Mouse (Mus musculus) urinary bladder, postnatal 36 days (tissue): Measurements from ENCODE around the gene Unk.

Experiments used
- DNase-seq, 2 experiments: peaks; one replicate each; pipeline ENCODE4 v3.0.0; 2022; ENCODE audit warnings: low spot score in 2 of 2, mixed read lengths in 1 of 2

Unk gene

DNA sequence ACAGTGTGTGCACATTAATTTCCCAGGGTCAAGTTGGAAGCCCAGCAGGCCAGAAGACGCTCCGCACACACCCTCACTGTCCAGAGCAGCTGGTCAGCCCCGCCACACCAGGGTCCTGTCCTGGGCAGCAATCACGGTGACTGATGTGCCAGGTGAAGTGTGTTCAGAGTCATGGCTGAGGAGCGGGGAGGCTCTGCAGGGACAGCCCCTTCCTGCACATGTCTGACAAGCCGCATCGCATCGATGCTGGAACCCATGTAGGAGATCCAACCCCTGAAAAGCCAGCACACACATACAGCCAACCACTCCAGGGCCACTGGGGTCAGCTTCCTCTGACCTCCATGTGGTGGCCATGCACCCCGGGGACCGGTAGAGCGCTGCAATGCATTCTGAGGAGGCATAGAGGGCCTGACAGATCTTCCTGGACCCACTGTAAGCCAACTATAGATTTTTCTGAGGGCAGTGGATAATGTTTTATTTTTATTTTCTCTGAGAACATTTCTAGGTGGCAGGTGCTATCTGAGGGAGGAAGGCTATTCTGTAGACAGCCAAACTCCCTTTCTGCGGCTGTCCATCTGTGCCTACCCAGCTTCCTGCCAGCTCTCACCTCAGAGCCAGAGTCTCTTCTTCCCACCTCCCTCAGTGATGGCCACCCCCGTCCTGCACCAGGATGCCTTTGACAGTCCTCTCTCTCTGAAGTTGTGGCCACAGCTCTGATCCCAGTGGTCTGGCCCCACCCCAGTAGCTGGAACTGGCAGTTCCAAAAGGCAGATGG lies 31.7 kb downstream of the Unk start:
- DNase-seq, result no peak

DNA sequence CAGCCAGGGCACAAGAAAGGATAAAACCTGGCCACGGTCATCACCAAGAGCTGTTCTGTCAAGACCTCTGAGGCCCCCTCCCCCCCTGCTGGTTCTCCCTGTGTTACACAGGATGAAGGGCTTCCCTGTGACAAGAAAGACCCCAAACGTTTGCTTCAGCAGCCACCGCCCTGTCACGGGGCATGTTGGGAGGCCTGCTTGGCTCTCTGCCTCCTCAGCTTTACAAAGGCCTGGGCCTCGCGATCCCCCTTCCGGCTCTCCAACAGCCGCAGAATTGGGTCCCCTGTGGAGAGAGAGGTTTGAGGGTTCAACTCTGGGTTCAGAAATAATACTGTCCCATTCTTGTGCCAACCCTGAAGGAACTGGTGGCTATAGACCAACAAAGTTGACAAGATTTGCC lies 32.4 kb downstream of the Unk start:
- no peak for DNase-seq

DNA sequence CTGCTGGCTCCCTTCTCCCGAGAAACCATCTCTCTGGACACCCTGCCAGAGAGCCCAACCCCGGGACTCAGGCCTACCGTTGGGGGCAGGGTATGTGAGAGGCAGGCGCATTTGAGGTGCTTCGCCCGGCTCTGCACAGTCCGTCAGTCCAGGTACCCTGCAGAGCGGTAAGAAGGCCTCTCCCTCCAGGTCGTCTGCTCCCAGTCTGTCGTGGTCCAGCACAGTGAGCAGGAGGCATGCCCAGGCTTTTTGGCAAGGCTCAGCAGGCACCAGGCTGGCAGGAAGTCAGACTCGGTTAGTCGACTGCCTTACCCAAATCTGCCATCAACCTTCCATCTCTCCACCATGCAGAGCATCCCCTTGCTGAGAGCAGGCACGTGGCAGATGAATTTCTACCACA lies 33.4 kb downstream of the Unk start:
- DNase-seq, result no peak

DNA sequence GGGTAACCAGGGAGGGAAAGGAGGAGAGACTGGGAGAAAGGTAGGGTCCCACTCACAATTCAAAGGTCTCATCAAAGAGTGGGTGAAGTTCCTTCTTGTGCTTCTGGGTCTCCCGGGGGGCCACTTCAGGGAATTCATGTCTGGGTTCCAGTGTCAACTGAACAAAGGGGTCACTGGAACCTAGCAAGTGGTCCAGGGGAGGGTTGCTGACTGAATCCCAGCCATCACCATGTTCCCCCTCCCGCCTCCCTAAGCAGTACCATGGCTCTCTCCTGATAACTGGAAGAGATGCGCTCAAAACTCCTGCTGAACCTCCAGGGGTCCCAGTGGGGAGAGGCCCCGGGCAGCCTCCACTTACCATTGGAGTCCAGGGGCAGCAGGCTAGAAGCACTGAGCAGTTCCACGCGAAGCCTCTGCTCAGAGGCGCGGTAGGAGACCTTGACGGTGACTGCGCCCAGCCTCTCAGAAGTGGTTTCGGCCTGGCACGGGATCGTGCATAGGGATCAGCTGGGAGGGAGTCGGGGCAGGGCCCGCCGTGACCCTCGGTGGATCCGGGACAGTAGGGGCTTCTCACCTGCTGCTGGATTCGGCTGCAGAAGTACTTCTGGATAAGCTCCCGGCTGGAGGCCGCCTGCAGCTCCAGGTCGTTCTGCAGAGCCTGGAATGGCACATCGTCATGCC lies 34.2 kb downstream of the Unk start:
- DNase-seq, result no peak

DNA sequence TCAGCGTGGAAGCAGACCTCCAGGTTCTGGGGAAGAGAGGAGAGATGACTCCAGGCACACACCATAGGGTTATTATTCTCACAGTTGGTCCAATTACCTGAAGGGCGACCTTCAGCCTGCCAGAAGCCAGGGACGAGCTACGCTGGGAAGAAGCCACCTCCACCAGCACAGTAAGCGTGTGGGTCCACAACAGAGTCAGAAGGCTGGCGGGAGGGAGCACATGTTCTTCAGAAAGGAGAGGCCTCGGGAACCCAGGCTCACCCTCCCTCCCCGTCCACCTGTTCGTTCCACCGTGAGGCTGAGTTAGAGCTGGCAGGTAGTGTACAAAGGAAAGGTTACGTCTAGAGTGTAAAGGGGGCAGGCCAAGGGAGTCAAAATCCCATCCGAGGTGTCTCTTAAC lies 35.2 kb downstream of the Unk start:
- no peak for DNase-seq

DNA sequence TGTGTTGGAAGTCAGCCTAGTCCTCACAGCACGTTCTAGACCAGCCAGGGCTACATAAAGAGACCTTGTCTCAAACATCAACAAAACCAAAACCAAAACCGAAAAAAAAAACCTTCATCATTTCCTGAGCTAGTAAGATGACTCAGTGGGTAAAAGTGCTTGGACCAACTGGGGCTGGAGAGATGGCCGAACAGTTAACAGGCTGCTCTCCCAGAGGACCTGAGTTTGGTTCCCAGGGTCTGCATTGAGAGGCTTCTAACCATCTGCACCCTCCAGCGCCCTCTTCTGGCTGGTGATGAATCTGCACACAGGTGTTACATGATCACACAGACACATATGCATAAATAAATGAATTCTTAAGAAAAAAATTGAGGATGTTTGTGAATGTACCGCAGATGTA lies 41.4 kb downstream of the Unk start:
- DNase-seq, result no peak

DNA sequence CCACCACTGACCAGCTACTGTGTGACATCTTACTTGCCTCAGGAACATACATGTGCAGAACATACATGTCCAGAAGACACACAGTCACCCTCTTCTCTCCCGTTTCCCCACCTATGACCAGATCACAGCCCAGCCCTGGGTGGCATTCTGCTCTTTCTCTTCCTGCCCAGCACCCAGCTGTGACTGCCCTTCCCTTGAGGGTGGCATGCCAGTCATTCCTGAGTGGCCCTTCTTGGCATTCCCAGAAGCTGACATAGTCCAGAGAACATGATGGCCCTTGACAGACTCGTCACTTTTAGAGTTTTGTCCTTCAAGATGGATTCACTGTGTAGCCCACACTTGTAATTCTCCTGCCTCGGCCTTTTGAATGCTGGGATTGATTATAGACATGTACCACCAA lies 42.5 kb downstream of the Unk start:
- DNase-seq, result no peak

DNA sequence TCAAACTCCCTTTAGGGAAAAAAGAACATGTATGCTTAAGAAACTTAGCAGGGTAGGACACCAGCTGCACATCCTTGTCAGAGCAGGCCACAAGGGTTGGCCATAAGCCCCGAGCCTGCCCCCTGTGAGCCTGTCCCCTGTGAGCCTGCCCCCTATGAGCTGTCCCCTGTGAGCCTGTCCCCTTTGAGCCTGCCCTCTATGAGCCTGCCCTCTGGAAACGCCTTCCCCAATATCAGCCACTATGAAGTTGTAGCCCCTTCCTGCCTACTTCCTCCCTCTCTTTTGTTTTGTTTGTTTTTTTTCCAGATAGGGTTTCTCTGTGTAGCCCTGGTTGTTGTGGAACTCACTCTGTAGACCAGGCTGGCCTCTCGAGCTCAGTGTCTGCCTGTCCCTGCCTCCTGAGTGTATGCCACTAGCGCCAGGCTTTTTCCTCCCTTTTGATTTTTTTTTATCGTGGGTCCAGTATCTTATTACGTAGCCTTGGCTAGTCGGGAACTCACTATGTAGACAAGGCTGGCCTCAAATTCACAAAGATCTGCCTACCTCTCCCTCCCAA lies 44.4 kb downstream of the Unk start:
- no peak for DNase-seq

DNA sequence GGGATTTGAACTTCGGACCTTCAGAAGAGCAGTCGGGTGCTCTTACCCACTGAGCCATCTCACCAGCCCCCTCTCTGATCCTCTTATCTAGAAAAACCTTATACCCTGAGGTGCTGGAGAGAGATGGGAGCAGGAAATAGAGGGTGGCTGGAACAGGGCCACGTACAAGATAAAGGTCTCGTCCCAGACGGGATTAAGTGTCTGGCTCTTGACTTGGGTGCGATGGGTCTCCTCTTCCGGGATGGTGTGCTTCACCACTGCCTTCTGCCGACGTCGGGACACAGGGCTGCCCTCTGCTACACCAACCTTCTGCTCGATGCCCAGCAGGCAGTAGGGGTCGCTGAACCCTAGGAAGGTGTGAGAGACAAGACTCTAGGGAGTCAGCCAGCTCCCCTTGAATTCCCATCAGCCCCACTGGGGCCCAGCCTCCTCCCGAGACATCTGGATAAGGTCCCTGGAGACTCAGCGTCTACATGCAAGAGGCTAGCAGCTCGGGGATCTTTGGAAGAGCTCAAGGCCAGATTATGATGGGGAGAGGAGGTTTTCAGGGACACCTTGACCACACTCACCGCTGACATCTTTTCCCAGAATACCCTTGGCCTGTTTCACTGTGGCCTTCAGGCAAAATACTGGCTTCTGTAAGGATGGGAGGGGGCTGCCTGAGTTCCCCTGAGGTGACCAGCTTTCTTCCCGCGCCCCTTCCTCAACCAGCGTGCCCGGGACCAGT lies 45.6 kb downstream of the Unk start:
- no peak for DNase-seq

DNA sequence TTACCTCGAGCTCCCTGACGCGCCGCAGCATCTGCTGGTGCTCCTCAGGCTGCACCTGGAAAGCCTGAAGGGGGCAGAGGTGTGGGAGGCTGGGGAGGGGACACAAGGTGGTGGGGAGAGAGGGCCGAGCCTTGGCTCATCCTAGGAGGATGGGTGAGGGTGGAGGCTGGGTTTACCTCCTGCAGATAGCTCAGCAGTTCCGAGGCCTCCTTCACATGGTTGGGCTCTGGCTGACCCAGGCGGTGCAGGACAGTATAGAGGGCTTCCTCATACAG lies 46.1 kb downstream of the Unk start:
- DNase-seq, result no peak

DNA sequence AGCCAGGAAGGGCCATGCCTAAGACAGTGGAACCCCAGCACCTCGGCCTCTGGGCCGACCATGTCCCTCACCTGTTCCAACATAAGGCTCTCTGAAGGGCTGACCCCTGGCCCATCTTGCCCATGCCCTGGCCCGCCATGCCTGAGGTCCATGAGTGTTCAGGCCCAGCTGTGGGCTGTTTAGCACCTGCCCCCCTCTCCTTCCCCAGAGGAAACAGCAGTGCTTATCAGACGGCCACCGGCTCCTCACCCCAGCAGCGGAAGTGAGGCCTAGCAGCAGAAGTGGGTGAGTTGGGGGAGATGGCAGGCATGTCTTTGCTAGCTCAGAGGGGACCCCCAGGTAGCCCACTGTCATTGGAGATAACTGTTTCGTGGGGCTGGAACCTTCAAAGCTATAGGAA lies 46.7 kb downstream of the Unk start:
- DNase-seq, result no peak

DNA sequence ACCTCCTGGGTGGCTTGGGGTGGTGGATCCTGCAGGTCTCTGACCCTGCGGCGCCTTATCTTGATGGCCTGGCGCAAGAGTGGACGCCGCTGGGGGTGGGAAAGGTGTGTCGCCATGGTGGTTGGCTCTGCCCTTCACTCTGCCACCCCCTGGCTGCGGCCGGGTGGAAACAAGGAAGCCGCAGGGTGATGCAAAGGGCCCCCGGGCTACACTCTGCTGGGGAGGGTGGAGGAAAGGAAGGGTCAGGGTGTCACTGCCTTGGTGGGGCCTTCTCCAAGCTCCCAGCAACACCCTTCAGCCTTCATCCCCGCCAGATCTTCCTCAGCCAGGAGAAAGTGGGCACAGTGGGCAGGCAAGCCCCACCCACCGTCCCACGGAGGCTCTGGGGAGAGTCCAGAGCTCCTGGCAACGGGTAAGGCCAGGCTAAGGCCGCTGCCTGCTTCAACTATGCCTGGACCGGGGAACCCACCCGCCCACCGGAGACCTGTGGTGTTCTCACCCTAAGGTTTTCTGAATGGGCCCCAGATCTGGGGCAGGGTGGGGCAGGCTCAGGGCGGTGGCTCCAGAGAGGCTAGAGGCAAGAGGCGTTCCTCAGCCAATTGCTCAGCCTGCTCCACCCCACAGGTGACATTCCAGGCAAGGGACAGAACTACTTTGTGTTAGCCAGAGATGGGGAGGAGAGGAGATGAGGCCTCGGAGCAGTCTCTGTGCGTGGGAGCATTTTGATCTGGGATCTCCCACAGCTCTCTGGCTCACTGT lies 47.5 kb downstream of the Unk start, which contains the start of gene Unc13d:
Gene Unc13d, minus strand, starts transcription at position 516 of the 759 bp plus-strand sequence.
- DNase-seq, result peak; percentile 40 to 60

DNA sequence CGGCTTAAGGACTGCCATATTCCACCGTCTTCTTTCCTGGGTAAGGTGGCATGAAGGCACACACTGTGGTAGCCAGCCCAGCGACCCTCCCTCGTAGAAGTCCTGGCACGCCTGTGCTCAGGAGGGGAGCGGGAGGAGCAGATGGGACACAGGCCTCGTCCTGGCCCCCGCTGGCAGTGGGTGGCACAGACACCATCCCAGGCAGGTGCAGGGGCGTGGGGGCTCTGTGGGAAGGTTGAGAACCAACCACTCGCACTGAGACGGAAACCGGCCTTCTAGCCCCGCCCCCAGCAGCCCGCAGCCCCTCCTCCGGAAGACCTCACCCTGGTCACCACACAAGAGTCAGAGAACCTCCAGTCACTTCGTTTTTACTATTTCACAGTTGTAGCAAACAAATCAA lies 48.1 kb downstream of the Unk start:
- peak in 1 of 2 experiments; percentile 66 for DNase-seq

DNA sequence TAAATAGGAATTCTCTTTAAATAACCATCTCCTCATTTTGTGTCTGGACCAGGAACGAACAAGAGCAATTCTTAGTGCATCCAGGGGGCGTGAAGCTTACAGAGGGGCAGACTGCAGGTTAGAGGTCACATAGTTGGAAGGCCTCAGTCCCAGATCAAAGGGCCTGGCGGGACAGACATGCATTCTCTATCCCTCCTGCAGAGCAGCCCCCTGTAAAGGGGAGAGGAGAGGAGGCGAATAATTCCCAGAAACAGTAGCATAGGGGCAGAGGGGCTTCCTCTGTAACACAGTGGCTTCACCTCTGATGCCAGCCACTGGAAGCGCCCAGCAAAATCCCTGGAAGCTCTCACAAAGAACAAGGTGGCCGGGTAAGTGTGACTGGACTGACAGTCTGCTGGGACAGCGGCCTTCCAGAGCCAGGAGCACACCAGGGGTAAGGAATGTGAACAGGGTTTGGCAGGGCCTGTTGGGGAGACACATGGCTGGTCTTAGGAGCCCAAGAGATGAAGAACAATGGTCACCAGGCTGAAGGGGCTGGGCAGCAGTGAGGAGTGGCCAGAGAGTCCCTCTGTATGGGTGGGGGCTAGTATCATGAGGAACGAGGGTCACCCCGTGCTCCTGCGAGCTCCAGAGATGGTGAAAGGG lies 48.7 kb downstream of the Unk start:
- DNase-seq, result no peak

DNA sequence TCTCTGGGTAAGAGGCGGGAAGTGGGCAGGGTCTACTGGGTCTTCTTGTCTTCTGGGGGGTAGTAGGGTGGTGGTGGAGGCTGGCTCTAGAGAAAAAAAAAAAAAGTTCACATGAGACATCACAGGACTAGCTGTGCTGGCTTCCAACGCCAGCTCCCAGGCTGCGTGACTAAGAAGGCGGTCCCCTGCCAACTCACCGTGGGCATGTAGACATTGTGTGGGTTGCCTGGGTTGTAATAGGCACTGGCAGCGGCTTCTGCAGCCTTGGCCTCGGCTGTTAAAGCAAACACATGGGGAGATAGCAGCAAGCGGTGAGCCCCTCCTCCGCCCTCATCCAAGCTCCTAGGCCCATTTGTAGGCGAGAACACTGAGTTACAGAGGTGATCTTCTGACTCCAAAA lies 49.4 kb downstream of the Unk start:
- DNase-seq, result no peak

DNA sequence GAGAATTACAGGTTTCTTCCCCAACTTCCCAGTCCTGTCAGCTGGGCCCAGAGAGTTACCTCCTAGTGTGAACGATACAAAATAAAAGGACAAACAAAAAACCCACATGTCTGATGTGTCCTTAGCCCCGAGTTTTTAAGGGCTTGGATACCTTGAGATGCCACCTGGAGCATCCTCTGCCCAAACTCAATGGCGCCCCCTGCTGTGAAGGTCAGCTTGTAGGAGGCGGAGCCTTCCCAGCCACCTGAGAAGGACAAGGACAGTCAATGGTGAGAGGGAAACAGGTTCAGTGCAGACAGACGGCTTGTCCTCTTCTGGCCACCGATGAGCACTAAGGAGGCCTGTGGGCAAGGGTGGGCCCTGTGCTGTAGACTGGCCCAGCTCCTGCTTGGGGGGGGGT lies 51.0 kb downstream of the Unk start:
- peak in 1 of 2 experiments; percentile 48 for DNase-seq

DNA sequence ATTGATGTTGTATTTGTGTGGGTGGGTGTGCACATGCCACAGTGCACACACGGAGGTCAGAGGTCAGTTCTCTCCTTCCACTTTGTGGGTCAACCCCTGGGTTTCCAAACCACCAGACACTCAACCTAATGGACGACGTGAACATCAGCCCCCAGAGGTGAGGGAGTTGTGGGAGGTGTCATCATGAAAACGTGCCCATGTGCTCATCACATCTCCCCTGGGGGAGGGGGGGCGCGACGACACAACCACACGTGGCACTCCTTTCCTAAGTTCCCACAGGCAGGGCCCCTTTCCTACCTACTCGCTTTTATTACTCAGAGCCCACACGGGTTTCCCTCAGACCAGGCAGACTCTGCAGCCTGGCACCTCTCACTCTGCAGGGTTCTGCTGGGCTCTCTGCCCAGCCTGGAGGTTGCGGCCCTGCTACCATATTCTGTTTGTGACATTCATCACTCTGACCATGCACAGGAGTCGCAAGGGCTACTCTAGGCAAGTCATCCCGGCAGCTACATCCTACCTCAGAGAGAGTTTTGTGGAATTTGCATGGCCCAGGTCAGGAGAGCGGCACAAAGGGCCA lies 53.1 kb downstream of the Unk start:
- no peak for DNase-seq

DNA sequence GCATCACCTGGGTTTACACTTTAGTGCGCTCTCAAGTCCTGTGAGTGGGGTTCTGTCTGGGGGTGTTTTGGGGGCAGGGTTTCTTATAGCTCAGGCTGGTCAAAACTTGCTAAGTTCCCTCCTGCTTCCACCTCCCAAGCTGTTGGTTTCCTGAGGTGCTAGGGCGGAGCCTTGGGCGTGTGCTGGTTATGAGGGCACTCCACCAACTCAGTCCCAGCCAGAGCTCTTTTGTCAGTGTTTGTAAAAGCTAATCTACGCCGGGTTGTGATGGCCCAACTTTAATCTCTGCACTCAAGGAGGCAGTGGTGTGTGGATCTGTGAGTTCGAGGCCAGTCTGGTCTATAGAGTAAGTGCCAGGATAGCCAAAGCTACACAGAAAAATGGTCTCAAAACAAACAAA lies 54.0 kb downstream of the Unk start:
- no peak for DNase-seq

DNA sequence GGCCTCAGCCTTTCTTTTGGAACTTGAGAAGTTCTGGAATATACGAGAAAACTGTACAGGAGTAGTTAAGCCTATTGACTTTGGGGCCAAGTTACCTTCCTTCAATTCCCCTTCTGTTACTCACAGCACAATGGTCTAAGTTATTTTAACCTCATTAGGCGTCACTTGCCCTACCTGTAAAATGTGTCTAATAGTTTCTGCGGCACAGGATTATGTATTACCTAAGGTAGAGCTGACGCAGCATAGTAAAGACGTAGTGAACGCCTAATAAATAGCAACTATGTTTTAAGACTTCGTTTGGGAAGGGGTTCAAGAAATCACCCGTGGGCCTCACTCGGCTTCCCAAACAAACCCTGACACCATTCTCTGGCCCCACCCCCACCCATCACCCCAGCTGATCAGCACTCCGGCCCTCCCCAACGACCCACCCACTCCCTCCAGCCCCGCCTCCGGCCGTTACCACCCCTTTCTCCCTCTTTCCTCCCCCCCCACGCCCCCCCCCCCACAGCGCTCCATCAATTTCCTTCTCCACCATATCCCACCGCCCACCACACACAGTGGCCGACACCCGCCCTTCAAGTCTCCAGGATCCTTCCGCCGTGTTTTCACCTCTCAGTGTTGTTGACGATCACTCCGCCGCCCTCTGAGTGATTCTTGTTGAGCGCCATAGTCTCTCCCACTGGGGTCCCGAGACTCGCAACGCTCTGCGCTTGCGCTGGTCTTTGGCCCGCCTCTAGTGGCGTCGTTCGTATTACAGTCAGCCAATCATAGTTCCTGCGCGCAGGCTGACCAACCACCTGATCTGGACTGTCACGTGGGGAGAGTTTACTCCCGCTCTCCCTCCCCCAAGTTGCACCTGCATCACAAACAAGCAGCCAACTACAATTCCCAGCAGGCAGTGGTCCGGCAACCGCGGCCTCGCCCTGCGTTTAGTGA lies 56.4 kb downstream of the Unk start, which contains the start of gene Wbp2:
Gene Wbp2, minus strand, starts transcription at position 738 of the 936 bp plus-strand sequence.
- peak; percentile 92 to 97 for DNase-seq
